In genomic region chr6:86418711-86419110, GRCm38 (mm10) we compare ENCODE assay signal across 21 mouse cellular contexts. TPM values are rescaled to one million over a fixed set of nuclear protein-coding genes. Genes with fewer than 3 reads are reported as not detected.
DNase-seq lines count a peak whose midpoint lies in the region; ATAC-seq and TF ChIP-seq lines count a peak whose summit lies in the region.
"Had no signal": no experiment of that assay in that cellular context is flagged by ENCODE, and none has a peak within 500 bp of the region (broad histone marks: within the 10 kb centered on the region; RNA-seq: fewer than 3 reads in every experiment).

No protein-coding gene starts in this region.

- intact Hi-C loops in heart, adult 2 months (cut with DNase I) = no loop called here

- no peak overlapping the region for H3K9ac ChIP-seq in heart, adult 2 months (ENCODE audit: low read depth, low read length)
- no peak overlapping the region for H3K9ac ChIP-seq in hindbrain, embryonic 14.5 days
- H3K9ac ChIP-seq: embryonic facial prominence, embryonic 12.5 days; forebrain, embryonic 13.5 days; forebrain, embryonic 15.5 days; forebrain, postnatal 0 days had no signal

- no peaks in the 10 kb centered on the region for H3K4me1 ChIP-seq in heart, adult 2 months (ENCODE audit: control insufficient read depth, insufficient read depth, low read length)
- H3K4me1 ChIP-seq in hindbrain, embryonic 14.5 days (replicated peaks; ENCODE audit: control insufficient read depth, insufficient read depth, low read length) = no peaks in the 10 kb centered on the region
- H3K4me1 ChIP-seq: embryonic facial prominence, embryonic 10.5 days; embryonic facial prominence, embryonic 12.5 days; forebrain, embryonic 13.5 days; forebrain, embryonic 15.5 days had no signal

- H3K27me3 ChIP-seq in splenic B cell, adult 2 months (ENCODE audit: control insufficient read depth, insufficient read depth, low read length, poor library complexity, severe bottlenecking) = no peaks in the 10 kb centered on the region
- no peaks in the 10 kb centered on the region for H3K27me3 ChIP-seq in heart, adult 2 months (ENCODE audit: control insufficient read depth, insufficient read depth, low read length)
- H3K27me3 ChIP-seq in hindbrain, embryonic 14.5 days (ENCODE audit: control insufficient read depth, insufficient read depth, low read length) = no peaks in the 10 kb centered on the region
- H3K27me3 ChIP-seq: embryonic facial prominence, embryonic 12.5 days; forebrain, embryonic 13.5 days; forebrain, embryonic 15.5 days had no signal

- DNase-seq in splenic B cell, adult 2 months (ENCODE audit: low read depth, low spot score) = peak; percentile 21
- DNase-seq in adrenal gland, adult 18-20 months (ENCODE audit: low spot score in 2 of 2) = no peak
- no peak for DNase-seq in heart, adult 2 months
- no peak for DNase-seq in hindbrain, embryonic 14.5 days (ENCODE audit: low spot score)
- DNase-seq: adrenal gland, adult 8-10 months; adrenal gland, postnatal 14 days; adrenal gland, postnatal 36 days; cerebellum, adult 11-12 months; cerebellum, adult 2 months; cerebellum, adult 9-10 months; cerebellum, postnatal 10 days; cerebellum, postnatal 25 days; forebrain, postnatal 0 days had no signal

- no peak for TF ChIP-seq CTCF in heart, adult 2 months (IDR thresholded peaks at IDR 0.05)

- no peak for TF ChIP-seq POLR2A in heart, adult 2 months (IDR thresholded peaks at IDR 0.05; ENCODE audit: insufficient read depth, low read depth, low read length)

- peaks cover 14% of the 10 kb centered on the region for H3K36me3 ChIP-seq in splenic B cell, adult 2 months (ENCODE audit: control insufficient read depth, insufficient read depth, low read length, poor library complexity, severe bottlenecking)
- H3K36me3 ChIP-seq in heart, adult 2 months (ENCODE audit: control insufficient read depth, insufficient read depth, low read length) = peaks cover 2% of the 10 kb centered on the region
- H3K36me3 ChIP-seq in hindbrain, embryonic 14.5 days (replicated peaks; ENCODE audit: control insufficient read depth, insufficient read depth) = peaks cover 90% of the 10 kb centered on the region

- peak; percentile 91 for ATAC-seq in granulocyte monocyte progenitor cell, adult 5-6 weeks (replicated peaks; ENCODE audit: poor library complexity, severe bottlenecking)
- peak; percentile 68 for ATAC-seq in megakaryocyte progenitor cell, adult 5-6 weeks (replicated peaks; ENCODE audit: poor library complexity)
- no peak for ATAC-seq in hindbrain, embryonic 14.5 days (ENCODE audit: low FRiP score)
- ATAC-seq: forebrain, embryonic 13.5 days; forebrain, embryonic 15.5 days; forebrain, postnatal 0 days had no signal

- 89% methylated on average over 6 of the region's 6 CpGs for WGBS in heart, adult 2 months
- 94% methylated on average over 6 of the region's 6 CpGs for WGBS in hindbrain, embryonic 14.5 days

- no peak overlapping the region for H3K4me3 ChIP-seq in heart, adult 2 months
- H3K4me3 ChIP-seq in hindbrain, embryonic 14.5 days (replicated peaks; ENCODE audit: low read length) = no peak overlapping the region
- H3K4me3 ChIP-seq: embryonic facial prominence, embryonic 10.5 days; embryonic facial prominence, embryonic 12.5 days; forebrain, embryonic 13.5 days; forebrain, embryonic 15.5 days had no signal

- no peak overlapping the region for H3K4me2 ChIP-seq in hindbrain, embryonic 14.5 days (replicated peaks)
- H3K4me2 ChIP-seq: embryonic facial prominence, embryonic 12.5 days; forebrain, embryonic 13.5 days; forebrain, embryonic 15.5 days had no signal

- H3K79me2 ChIP-seq in heart, adult 2 months (replicated peaks; ENCODE audit: control insufficient read depth, insufficient read depth, low read length) = no peaks in the 10 kb centered on the region

- no peak overlapping the region for H3K27ac ChIP-seq in heart, adult 2 months
- no peak overlapping the region for H3K27ac ChIP-seq in hindbrain, embryonic 14.5 days
- H3K27ac ChIP-seq: embryonic facial prominence, embryonic 10.5 days; embryonic facial prominence, embryonic 12.5 days; forebrain, embryonic 13.5 days; forebrain, embryonic 15.5 days had no signal

- no peaks in the 10 kb centered on the region for H3K9me3 ChIP-seq in hindbrain, embryonic 14.5 days (ENCODE audit: control insufficient read depth, low read length)
- H3K9me3 ChIP-seq: embryonic facial prominence, embryonic 10.5 days; embryonic facial prominence, embryonic 12.5 days; forebrain, embryonic 13.5 days; forebrain, embryonic 15.5 days had no signal

- TF ChIP-seq EP300 in heart, adult 2 months (IDR thresholded peaks at IDR 0.05; ENCODE audit: insufficient read depth, low read depth, low read length) = no peak

RNA-seq across cellular contexts. Expression of gene Gm44790, which starts 7.7 kb away (rescaled TPM):
- not detected in 2 replicates for total RNA-seq in granulocyte monocyte progenitor cell, adult 5-6 weeks (2014; fragmentation: Nextera tagmentation)
- not detected in 2 replicates for total RNA-seq in granulocyte monocyte progenitor cell, adult 5-6 weeks (2017)
- total RNA-seq in megakaryocyte progenitor cell, adult 5-6 weeks (2015) = not detected in 2 replicates
- total RNA-seq in megakaryocyte progenitor cell, adult 5-6 weeks (2017) = 1.8 TPM in 1 of 2 replicates, not detected in the other
- 1 to 10 TPM in 1 of 2 experiments, not detected in 1; 2.7 TPM for total RNA-seq in adrenal gland, adult 18-20 months (2021)
- not detected for total RNA-seq in heart, adult 2 months (2021)
- not detected in 2 replicates for polyA plus RNA-seq in heart, adult 2 months (2012; rRNA removed)
- not detected in 2 replicates for polyA plus RNA-seq in hindbrain, embryonic 14.5 days (2014; fragmentation: Nextera tagmentation; extraction: Ambion mirVana)
- total RNA-seq: adrenal gland, postnatal 36 days; forebrain, postnatal 0 days had no signal
- polyA plus RNA-seq: C2C12; embryonic facial prominence, embryonic 12.5 days; embryonic facial prominence, embryonic 14.5 days; forebrain, embryonic 15.5 days had no signal

RNA-seq across cellular contexts. Expression of gene Tia1, which starts 14.7 kb away (rescaled TPM):
- 89.9 and 109 TPM in 2 replicates for total RNA-seq in granulocyte monocyte progenitor cell, adult 5-6 weeks (2014; fragmentation: Nextera tagmentation)
- total RNA-seq in granulocyte monocyte progenitor cell, adult 5-6 weeks (2017) = 77.5 and 97.1 TPM in 2 replicates
- 67.3 and 125 TPM in 2 replicates for total RNA-seq in megakaryocyte progenitor cell, adult 5-6 weeks (2015)
- total RNA-seq in megakaryocyte progenitor cell, adult 5-6 weeks (2017) = 75.5 and 98.4 TPM in 2 replicates
- total RNA-seq in adrenal gland, adult 18-20 months (2021) = 10 to 100 TPM; 40.3 to 56.3 TPM
- 10 to 100 TPM; 22.4 to 23.7 TPM for total RNA-seq in heart, adult 2 months (2021)
- 13.1 and 27.9 TPM in 2 replicates for polyA plus RNA-seq in heart, adult 2 months (2012; rRNA removed)
- 267 and 306 TPM in 2 replicates for polyA plus RNA-seq in hindbrain, embryonic 14.5 days (2014; fragmentation: Nextera tagmentation; extraction: Ambion mirVana)

RNA-seq across cellular contexts. Expression of gene C87436, which starts 19.5 kb away (rescaled TPM):
- total RNA-seq in granulocyte monocyte progenitor cell, adult 5-6 weeks (2014; fragmentation: Nextera tagmentation) = 20.8 and 33.5 TPM in 2 replicates
- total RNA-seq in granulocyte monocyte progenitor cell, adult 5-6 weeks (2017) = 20.3 and 26.7 TPM in 2 replicates
- 27.1 and 45.4 TPM in 2 replicates for total RNA-seq in megakaryocyte progenitor cell, adult 5-6 weeks (2015)
- 25.6 and 45.9 TPM in 2 replicates for total RNA-seq in megakaryocyte progenitor cell, adult 5-6 weeks (2017)
- total RNA-seq in adrenal gland, adult 18-20 months (2021) = 10 to 100 TPM; 18.1 to 18.6 TPM
- 10 to 100 TPM in 1 of 2 experiments, 1 to 10 TPM in 1; 8.9 to 11.0 TPM for total RNA-seq in heart, adult 2 months (2021)
- polyA plus RNA-seq in heart, adult 2 months (2012; rRNA removed) = 8.6 and 10.7 TPM in 2 replicates
- polyA plus RNA-seq in hindbrain, embryonic 14.5 days (2014; fragmentation: Nextera tagmentation; extraction: Ambion mirVana) = 19.2 and 21.6 TPM in 2 replicates

RNA-seq across cellular contexts. Expression of gene Pcyox1, which starts 21.8 kb away (rescaled TPM):
- total RNA-seq in granulocyte monocyte progenitor cell, adult 5-6 weeks (2014; fragmentation: Nextera tagmentation) = 31.1 and 35.7 TPM in 2 replicates
- 64.2 and 87.9 TPM in 2 replicates for total RNA-seq in granulocyte monocyte progenitor cell, adult 5-6 weeks (2017)
- 33.1 and 40.5 TPM in 2 replicates for total RNA-seq in megakaryocyte progenitor cell, adult 5-6 weeks (2015)
- 65.6 and 88.1 TPM in 2 replicates for total RNA-seq in megakaryocyte progenitor cell, adult 5-6 weeks (2017)
- 100 to 1,000 TPM; 114 to 221 TPM for total RNA-seq in adrenal gland, adult 18-20 months (2021)
- total RNA-seq in heart, adult 2 months (2021) = 10 to 100 TPM; 69.6 to 82.5 TPM
- 30.3 and 55.6 TPM in 2 replicates for polyA plus RNA-seq in heart, adult 2 months (2012; rRNA removed)
- polyA plus RNA-seq in hindbrain, embryonic 14.5 days (2014; fragmentation: Nextera tagmentation; extraction: Ambion mirVana) = 94.9 and 99.9 TPM in 2 replicates

RNA-seq across cellular contexts. Expression of gene Snrpg, which starts 47.6 kb away (rescaled TPM):
- total RNA-seq in granulocyte monocyte progenitor cell, adult 5-6 weeks (2014; fragmentation: Nextera tagmentation) = 687 and 692 TPM in 2 replicates
- total RNA-seq in granulocyte monocyte progenitor cell, adult 5-6 weeks (2017) = 44.9 and 50.5 TPM in 2 replicates
- total RNA-seq in megakaryocyte progenitor cell, adult 5-6 weeks (2015) = 520 and 538 TPM in 2 replicates
- total RNA-seq in megakaryocyte progenitor cell, adult 5-6 weeks (2017) = 60.0 and 69.9 TPM in 2 replicates
- total RNA-seq in adrenal gland, adult 18-20 months (2021) = 100 to 1,000 TPM; 115 to 384 TPM
- 10 to 100 TPM; 41.9 to 42.0 TPM for total RNA-seq in heart, adult 2 months (2021)
- polyA plus RNA-seq in heart, adult 2 months (2012; rRNA removed) = 22.7 and 32.3 TPM in 2 replicates
- 345 and 410 TPM in 2 replicates for polyA plus RNA-seq in hindbrain, embryonic 14.5 days (2014; fragmentation: Nextera tagmentation; extraction: Ambion mirVana)
